31 mouse cellular contexts compared by ENCODE assay signal in the genomic region with DNA sequence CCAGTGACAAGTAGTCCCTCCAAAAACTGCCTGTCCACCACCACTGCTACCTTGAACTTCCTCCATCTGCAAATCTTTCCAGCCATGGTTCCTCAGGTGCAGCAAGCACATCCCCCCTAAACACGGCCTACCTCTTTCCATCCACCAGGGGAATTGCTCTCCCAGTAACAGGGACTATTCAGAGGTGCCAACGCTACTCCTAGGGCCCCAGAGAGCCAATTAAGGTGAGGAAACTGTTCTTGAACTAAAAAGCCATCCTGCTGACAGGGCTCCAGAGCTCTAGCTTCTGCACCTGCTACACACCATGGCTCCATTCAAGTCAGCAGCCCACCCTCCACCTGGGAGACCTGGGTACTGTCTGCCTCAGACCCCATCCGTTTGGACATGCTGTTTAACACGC. TPM values are rescaled to one million over a fixed set of nuclear protein-coding genes. Genes with fewer than 3 reads are reported as not detected.
"Had no signal": no experiment of that assay in that cellular context is flagged by ENCODE, and none has a peak within 500 bp of the region (broad histone marks: within the 10 kb centered on the region; RNA-seq: fewer than 3 reads in every experiment).

No protein-coding gene starts in this region.

- H3K9me3 ChIP-seq: heart, embryonic 10.5 days; heart, embryonic 12.5 days; intestine, embryonic 15.5 days; limb, embryonic 13.5 days; limb, embryonic 15.5 days; liver, embryonic 12.5 days had no signal

- H3K9ac ChIP-seq: heart, embryonic 12.5 days; hindbrain, embryonic 14.5 days; intestine, embryonic 15.5 days; limb, embryonic 13.5 days; limb, embryonic 15.5 days; liver, embryonic 12.5 days; liver, embryonic 14.5 days had no signal

- ATAC-seq: hindbrain, embryonic 16.5 days; inflammation-experienced regulatory T-cells, adult 6 months; intestine, embryonic 15.5 days; intestine, postnatal 0 days; liver, embryonic 12.5 days had no signal

- H3K36me3 ChIP-seq: heart, embryonic 10.5 days; heart, embryonic 12.5 days; intestine, embryonic 15.5 days; limb, embryonic 13.5 days; limb, embryonic 15.5 days; liver, embryonic 12.5 days had no signal

- H3K4me2 ChIP-seq: heart, embryonic 12.5 days; hindbrain, embryonic 14.5 days; intestine, embryonic 15.5 days; limb, embryonic 13.5 days; limb, embryonic 15.5 days; liver, embryonic 12.5 days had no signal

- H3K27ac ChIP-seq: gastrocnemius, adult 2 months; heart, embryonic 10.5 days; hindbrain, embryonic 14.5 days; intestine, embryonic 15.5 days; limb, embryonic 13.5 days; limb, embryonic 15.5 days; liver, embryonic 12.5 days; liver, embryonic 14.5 days had no signal

- DNase-seq: gastrocnemius, adult 2 months; gastrocnemius, postnatal 10 days; gastrocnemius, postnatal 25 days; heart, adult 18-20 months; heart, postnatal 10 days; heart, postnatal 4 days; kidney, adult 18-20 months; kidney, adult 8-10 months; kidney, postnatal 10 days; kidney, postnatal 25 days; layer of hippocampus, adult 9-11 months; layer of hippocampus, postnatal 36 days; left cerebral cortex, postnatal 4 days had no signal

- H3K4me1 ChIP-seq: liver, embryonic 12.5 days had no signal

- H3K4me3 ChIP-seq: gastrocnemius, adult 2 months; heart, embryonic 10.5 days; heart, embryonic 12.5 days; intestine, embryonic 15.5 days; limb, embryonic 13.5 days; limb, embryonic 15.5 days; liver, embryonic 12.5 days had no signal

RNA-seq across cellular contexts. Expression of a gene that starts 10.4 kb away (rescaled TPM):
- polyA plus RNA-seq: heart, embryonic 12.5 days; inflammation-experienced regulatory T-cells, adult 6 months; kidney, embryonic 14.5 days; kidney, embryonic 16.5 days; limb, embryonic 11.5 days had no signal

RNA-seq across cellular contexts. Expression of a gene that starts 58.6 kb away (rescaled TPM):
- total RNA-seq: gastrocnemius, postnatal 10 days; gastrocnemius, postnatal 25 days; granulocyte monocyte progenitor cell, adult 5-6 weeks; heart, postnatal 10 days; heart, postnatal 25 days; heart, postnatal 4 days; liver, adult 2 months had no signal
- polyA plus RNA-seq: inflammation-experienced regulatory T-cells, adult 6 months; large intestine, adult 2 months; liver, adult 2 months; liver, embryonic 12.5 days; liver, embryonic 14.5 days had no signal
